Mouse (Mus musculus) kidney, adult 2 months (tissue): ENCODE results near the gene Ndrg4.

Experiments used
- CTCF ChIP-seq: fragments of 200-500 bp; conservative IDR thresholded peaks from 2 replicates; pipeline ENCODE4 v1.5.1; 2011; ENCODE audit warnings: low read depth, mild to moderate bottlenecking, control low read depth, low read length, moderate library complexity, mixed read lengths; ENCODE audit not compliant: insufficient read depth, insufficient read length
- POLR2A ChIP-seq: fragments of 200-500 bp; IDR thresholded peaks from one replicate; pipeline ENCODE4 v1.6.1; 2011; ENCODE audit warnings: low read depth, low read length, control low read depth

DNA sequence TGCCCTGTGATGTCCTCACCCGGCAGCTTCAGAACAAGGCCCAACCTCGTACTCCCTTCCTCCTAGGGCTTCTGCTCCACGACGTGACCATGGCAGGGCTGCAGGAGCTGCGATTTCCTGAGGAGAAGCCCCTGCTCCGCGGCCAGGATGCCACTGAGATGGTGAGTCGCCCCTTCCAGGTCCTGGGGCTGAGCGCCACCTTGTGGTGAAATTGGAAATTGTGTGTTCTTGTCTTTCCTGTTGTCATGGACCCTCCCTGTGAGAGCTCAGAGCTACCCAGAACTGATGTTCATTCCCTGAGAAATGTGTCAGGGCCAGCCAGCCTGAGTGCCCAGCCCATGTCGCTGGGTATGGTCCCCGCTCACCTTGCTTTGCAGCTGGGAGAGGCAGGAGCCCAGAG is 20.3 kb downstream of the Ndrg4 start:
- TF ChIP-seq CTCF (peak; percentile 85), POLR2A (no peak)
